Mouse (Mus musculus) neural tube, embryonic 14.5 days (tissue): ENCODE measurements at regions not wholly inside any gene's neighbourhood (a gene's known extent, or its start where the extent isn't known, plus 50 kb on each side); places are given as distances from the start of the nearest gene placed in this dataset.

ENCODE experiments used
- ATAC-seq: fragments of 200-750 bp; cut with Nextera tagmentation; 2 replicates; pipeline ENCODE4 v1.8.0; 2017; ENCODE audit warnings: low read depth, mild to moderate bottlenecking, moderate TSS enrichment, moderate library complexity
- H3K27ac ChIP-seq: fragments of 300-500 bp; sonication (generic); 2 replicates; pipeline ENCODE4 v1.5.1; 2014; ENCODE audit warnings: low read depth, mild to moderate bottlenecking, control low read depth, low read length, moderate library complexity, mixed read lengths
- H3K27me3 ChIP-seq: fragments of 300-500 bp; sonication (generic); 2 replicates; pipeline ENCODE4 v1.6.1; 2014; ENCODE audit warnings: low read length; ENCODE audit not compliant: control insufficient read depth, insufficient read depth
- H3K36me3 ChIP-seq: fragments of 300-500 bp; sonication (generic); 2 replicates; pipeline ENCODE4 v1.6.1; 2014; ENCODE audit warnings: low read length, mixed read lengths; ENCODE audit not compliant: control insufficient read depth, insufficient read depth
- H3K4me1 ChIP-seq: fragments of 300-500 bp; sonication (generic); 2 replicates; pipeline ENCODE4 v1.6.1; 2014; ENCODE audit warnings: low read length; ENCODE audit not compliant: control insufficient read depth, insufficient read depth
- H3K4me2 ChIP-seq: fragments of 300-500 bp; sonication (generic); 2 replicates; pipeline ENCODE4 v1.6.1; 2014; ENCODE audit warnings: mild to moderate bottlenecking, low read depth, low read length, control low read depth
- H3K4me3 ChIP-seq: fragments of 300-500 bp; sonication (generic); 2 replicates; pipeline ENCODE4 v1.5.1; 2014; ENCODE audit warnings: low read depth, low read length, control low read depth, mixed read lengths
- H3K9ac ChIP-seq: fragments of 300-500 bp; sonication (generic); replicated peaks from 2 replicates; pipeline ENCODE4 v1.6.1; 2014; ENCODE audit warnings: low read depth, mild to moderate bottlenecking, control low read depth, low read length, mixed read lengths
- H3K9me3 ChIP-seq: fragments of 300-500 bp; sonication (generic); 2 replicates; pipeline ENCODE4 v1.6.1; 2016; ENCODE audit warnings: low read length; ENCODE audit not compliant: control insufficient read depth
- WGBS: fragments of 180-500 bp; shearing (Covaris S2); extraction: QIAGEN DNeasy Blood & Tissue Kit; methylation state at CpG from one replicate; pipeline ENCODE4 v1.1.7; 2014; 5-methylcytosine and 5-hydroxymethylcytosine counted together

DNA sequence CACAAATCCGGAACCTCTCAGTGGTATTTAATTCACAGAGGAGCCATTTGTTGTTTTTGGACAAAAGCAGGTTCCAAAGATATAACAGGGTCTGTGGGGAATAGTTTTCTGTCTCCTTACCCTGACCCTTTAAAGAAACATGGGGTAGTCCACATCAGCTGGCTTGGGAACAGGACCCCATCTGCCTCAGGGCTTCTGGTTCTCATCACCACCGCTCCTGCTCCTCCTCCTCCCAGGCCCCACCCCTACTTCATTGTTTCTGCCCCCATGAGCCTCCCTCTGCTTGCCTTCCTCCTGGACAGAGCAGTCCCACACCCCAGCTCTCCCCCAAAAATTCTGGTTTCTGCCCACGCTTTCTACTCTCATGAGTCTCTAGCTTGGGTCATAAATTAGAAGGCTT, 183.8 kb upstream of the Mgmt start:
- H3K9me3 ChIP-seq = no peaks in the 10 kb centered on the region
- H3K36me3 ChIP-seq = no peaks in the 10 kb centered on the region
- no peak overlapping the region for H3K9ac ChIP-seq
- WGBS = 60% methylated on average over 3 of the region's 3 CpGs
- H3K4me2 ChIP-seq = no peak overlapping the region
- ATAC-seq = no peak
- no peaks in the 10 kb centered on the region for H3K4me1 ChIP-seq
- H3K27ac ChIP-seq = no peak overlapping the region
- H3K27me3 ChIP-seq = no peaks in the 10 kb centered on the region
- H3K4me3 ChIP-seq = no peak overlapping the region

DNA sequence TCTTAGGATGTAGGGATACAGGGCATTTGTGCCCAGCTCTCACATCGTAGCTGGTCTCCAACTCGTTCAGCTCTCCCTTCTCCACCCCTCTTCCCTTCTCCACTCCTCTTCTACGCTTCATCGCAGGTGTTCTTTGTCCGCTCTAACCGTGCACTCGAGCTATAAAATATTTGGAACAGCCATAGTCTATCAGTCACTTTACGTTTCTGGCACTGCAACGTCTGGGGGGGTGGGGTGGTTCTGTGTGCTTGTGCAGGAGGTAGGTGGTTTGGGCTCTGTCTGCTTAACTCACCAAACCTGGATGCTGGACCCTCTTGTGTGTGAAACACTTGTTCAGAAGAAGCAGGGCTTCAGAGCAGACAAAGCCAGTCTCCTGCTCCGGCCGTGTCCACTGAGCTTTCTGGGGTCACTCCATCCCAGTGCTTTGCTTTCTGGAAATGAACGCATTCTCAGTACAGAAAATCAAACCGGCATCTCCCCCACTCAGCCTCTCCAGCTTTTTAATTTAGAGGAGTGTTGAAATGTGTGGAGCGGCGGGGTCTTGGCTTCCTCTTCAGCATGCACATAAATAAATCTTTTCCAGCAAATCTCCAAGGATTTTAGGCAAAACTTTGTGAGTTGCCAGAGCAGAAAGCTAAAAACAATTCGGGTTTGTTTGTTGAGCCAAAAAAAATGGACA, 181.3 kb upstream of the Mgmt start:
- WGBS = 69% methylated on average over 16 of the region's 16 CpGs
- no peak overlapping the region for H3K9ac ChIP-seq
- no peaks in the 10 kb centered on the region for H3K9me3 ChIP-seq
- H3K4me3 ChIP-seq = no peak overlapping the region
- H3K27me3 ChIP-seq = no peaks in the 10 kb centered on the region
- H3K4me1 ChIP-seq = no peaks in the 10 kb centered on the region
- H3K36me3 ChIP-seq = no peaks in the 10 kb centered on the region
- no peak for ATAC-seq
- H3K27ac ChIP-seq = no peak overlapping the region
- H3K4me2 ChIP-seq = no peak overlapping the region

GRCm38 (mm10) chr7:136727628-136728402, 166.6 kb upstream of the Mgmt start:
- ATAC-seq = no peak
- Histone ChIP-seq H3K9me3 (no peaks in the 10 kb centered on the region), H3K9ac (no peak overlapping the region), H3K27me3 (no peaks in the 10 kb centered on the region), H3K27ac (no peak overlapping the region), H3K4me3 (no peak overlapping the region), H3K36me3 (no peaks in the 10 kb centered on the region), H3K4me1 (no peaks in the 10 kb centered on the region), H3K4me2 (no peak overlapping the region)
- 60% methylated on average over 1 of the region's 1 CpGs for WGBS

GRCm38 (mm10) chr7:136742171-136742570, 152.2 kb upstream of the Mgmt start:
- H3K9ac ChIP-seq = no peak overlapping the region
- no peak overlapping the region for H3K4me2 ChIP-seq
- no peak overlapping the region for H3K4me3 ChIP-seq
- H3K27me3 ChIP-seq = no peaks in the 10 kb centered on the region
- H3K36me3 ChIP-seq = no peaks in the 10 kb centered on the region
- H3K4me1 ChIP-seq = no peaks in the 10 kb centered on the region
- 90% methylated on average over 2 of the region's 2 CpGs for WGBS
- no peak for ATAC-seq
- no peak overlapping the region for H3K27ac ChIP-seq
- no peaks in the 10 kb centered on the region for H3K9me3 ChIP-seq

- Histone ChIP-seq H3K4me3 (no peak overlapping the region), H3K9ac (no peak overlapping the region), H3K4me2 (no peak overlapping the region), H3K4me1 (no peaks in the 10 kb centered on the region), H3K36me3 (no peaks in the 10 kb centered on the region), H3K27ac (no peak overlapping the region), H3K27me3 (no peaks in the 10 kb centered on the region), H3K9me3 (no peaks in the 10 kb centered on the region)
- WGBS = 89% methylated on average over 8 of the region's 8 CpGs
- ATAC-seq = no peak
Observed at GRCm38 (mm10) chr7:136745412-136745811, 149.0 kb upstream of the Mgmt start.

DNA sequence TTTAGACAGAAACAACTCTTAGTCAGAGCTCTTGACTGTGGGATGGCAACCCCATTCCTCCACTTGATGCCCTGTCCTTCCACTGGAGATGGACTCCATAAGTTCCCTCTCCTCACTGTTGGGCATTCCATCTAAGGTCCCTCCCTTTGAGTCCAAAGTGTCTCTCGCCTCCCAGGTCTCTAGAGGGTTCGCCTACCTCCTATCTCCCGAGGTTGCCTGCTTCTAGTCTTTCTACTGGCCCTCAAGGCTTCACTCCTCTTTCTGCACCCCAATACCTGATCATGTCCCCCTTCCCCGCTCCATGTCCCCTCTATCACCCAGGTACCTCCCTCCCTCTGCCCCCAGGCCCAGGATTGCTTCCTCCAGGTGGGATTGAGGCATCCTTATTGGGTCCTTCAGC, 142.9 kb upstream of the Mgmt start:
- Histone ChIP-seq H3K27me3 (no peaks in the 10 kb centered on the region), H3K27ac (no peak overlapping the region), H3K4me1 (no peaks in the 10 kb centered on the region; the same call in 1 of the 2 replicates), H3K9ac (no peak overlapping the region), H3K4me2 (no peak overlapping the region), H3K9me3 (no peaks in the 10 kb centered on the region), H3K36me3 (no peaks in the 10 kb centered on the region), H3K4me3 (no peak overlapping the region)
- WGBS = 89% methylated on average over 4 of the region's 4 CpGs
- ATAC-seq = no peak

- ATAC-seq = no peak
- no peaks in the 10 kb centered on the region for H3K27me3 ChIP-seq
- no peak overlapping the region for H3K27ac ChIP-seq
- H3K36me3 ChIP-seq = no peaks in the 10 kb centered on the region
- no peak overlapping the region for H3K4me3 ChIP-seq
- H3K4me2 ChIP-seq = no peak overlapping the region
- no peak overlapping the region for H3K9ac ChIP-seq
- H3K4me1 ChIP-seq = no peaks in the 10 kb centered on the region; the same call in 1 of the 2 replicates
- no peaks in the 10 kb centered on the region for H3K9me3 ChIP-seq
- 51% methylated on average over 6 of the region's 6 CpGs for WGBS
Observed at GRCm38 (mm10) chr7:136754821-136755220, 139.6 kb upstream of the Mgmt start.

GRCm38 (mm10) chr7:136765026-136765425, 129.4 kb upstream of the Mgmt start:
- H3K4me3 ChIP-seq = no peak overlapping the region
- H3K27me3 ChIP-seq = no peaks in the 10 kb centered on the region
- 48% methylated on average over 7 of the region's 7 CpGs for WGBS
- H3K4me1 ChIP-seq = no peaks in the 10 kb centered on the region
- H3K27ac ChIP-seq = no peak overlapping the region
- H3K36me3 ChIP-seq = no peaks in the 10 kb centered on the region
- no peak overlapping the region for H3K4me2 ChIP-seq
- ATAC-seq = no peak
- no peak overlapping the region for H3K9ac ChIP-seq
- no peaks in the 10 kb centered on the region for H3K9me3 ChIP-seq

DNA sequence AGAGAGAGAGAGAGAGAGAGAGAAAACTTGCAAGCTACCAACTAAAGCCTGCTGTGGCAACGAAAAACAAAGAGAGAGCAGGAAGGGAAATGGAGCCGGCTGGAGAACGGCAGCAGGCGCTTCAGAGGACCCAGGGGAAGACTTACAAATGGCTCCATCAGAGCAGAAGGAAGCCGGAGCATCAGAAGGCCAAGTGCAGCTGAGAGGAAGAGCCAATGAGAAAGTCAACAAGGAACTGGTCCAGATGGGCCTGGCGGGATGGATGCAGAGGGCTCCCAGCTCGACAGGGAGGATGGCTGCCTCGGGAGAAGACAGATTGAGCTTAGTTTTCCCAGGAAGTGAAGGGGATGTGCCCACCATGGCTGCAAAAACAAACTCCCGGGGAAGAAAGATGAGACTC, 127.2 kb upstream of the Mgmt start:
- 32% methylated on average over 9 of the region's 9 CpGs for WGBS
- no peaks in the 10 kb centered on the region for H3K36me3 ChIP-seq
- H3K27ac ChIP-seq = peak overlapping the region; percentile 34; the same call in 1 of the 2 replicates
- no peaks in the 10 kb centered on the region for H3K9me3 ChIP-seq
- H3K9ac ChIP-seq = no peak overlapping the region
- no peak overlapping the region for H3K4me2 ChIP-seq
- H3K4me3 ChIP-seq = no peak overlapping the region
- no peak for ATAC-seq
- no peaks in the 10 kb centered on the region for H3K4me1 ChIP-seq
- H3K27me3 ChIP-seq = no peaks in the 10 kb centered on the region
